Mouse (Mus musculus) lung, embryonic 16.5 days (tissue): ENCODE data around the gene Asic2. TPM values are rescaled to one million over a fixed set of nuclear protein-coding genes. Genes with fewer than 3 reads are reported as not detected.

Experiments
- ATAC-seq: fragments of 200-750 bp; cut with Nextera tagmentation; 2 replicates; pipeline ENCODE4 v1.8.0; 2017; ENCODE audit warnings: low read depth, mild to moderate bottlenecking, moderate library complexity
- H3K27ac ChIP-seq: fragments of 300-500 bp; sonication (generic); 2 replicates; pipeline ENCODE4 v1.5.1; 2014; ENCODE audit warnings: mild to moderate bottlenecking, control low read depth, low read length
- H3K27me3 ChIP-seq: fragments of 300-500 bp; sonication (generic); 2 replicates; pipeline ENCODE4 v1.6.1; 2014; ENCODE audit warnings: low read depth, low read length, mixed read lengths; ENCODE audit not compliant: control insufficient read depth, insufficient read depth
- H3K36me3 ChIP-seq: fragments of 300-500 bp; sonication (generic); 2 replicates; pipeline ENCODE4 v1.6.1; 2014; ENCODE audit warnings: low read length; ENCODE audit not compliant: control insufficient read depth, insufficient read depth
- H3K4me1 ChIP-seq: fragments of 300-500 bp; sonication (generic); replicated peaks from 2 replicates; pipeline ENCODE4 v1.6.1; 2014; ENCODE audit warnings: low read length, mixed read lengths; ENCODE audit not compliant: control insufficient read depth, insufficient read depth
- H3K4me2 ChIP-seq: fragments of 300-500 bp; sonication (generic); 2 replicates; pipeline ENCODE4 v1.6.1; 2014; ENCODE audit warnings: low read depth, low read length, control low read depth
- H3K4me3 ChIP-seq: fragments of 300-500 bp; sonication (generic); 2 replicates; pipeline ENCODE4 v1.5.1; 2014; ENCODE audit warnings: mild to moderate bottlenecking, low read length, control low read depth
- H3K9ac ChIP-seq: fragments of 300-500 bp; sonication (generic); 2 replicates; pipeline ENCODE4 v1.6.1; 2014; ENCODE audit warnings: low read length, control low read depth
- H3K9me3 ChIP-seq: fragments of 300-500 bp; sonication (generic); 2 replicates; pipeline ENCODE4 v1.6.1; 2016; ENCODE audit warnings: low read length; ENCODE audit not compliant: control insufficient read depth
- WGBS: fragments of 180-500 bp; shearing (Covaris S2); extraction: QIAGEN DNeasy Blood & Tissue Kit; methylation state at CpG from one replicate; pipeline ENCODE4 v1.1.7; 2014; 5-methylcytosine and 5-hydroxymethylcytosine counted together
- polyA plus RNA-seq: library from polyadenylated mRNA; unstranded; fragments of >200 nt; fragmentation: Nextera tagmentation; extraction: Ambion mirVana; gene quantifications from 2 replicates; pipeline ENCODE4 v1.2.1, GENCODE M21; 2015

Gene Asic2
- polyA plus RNA-seq, 1 experiment from 2014 or later = 0.31 TPM

DNA sequence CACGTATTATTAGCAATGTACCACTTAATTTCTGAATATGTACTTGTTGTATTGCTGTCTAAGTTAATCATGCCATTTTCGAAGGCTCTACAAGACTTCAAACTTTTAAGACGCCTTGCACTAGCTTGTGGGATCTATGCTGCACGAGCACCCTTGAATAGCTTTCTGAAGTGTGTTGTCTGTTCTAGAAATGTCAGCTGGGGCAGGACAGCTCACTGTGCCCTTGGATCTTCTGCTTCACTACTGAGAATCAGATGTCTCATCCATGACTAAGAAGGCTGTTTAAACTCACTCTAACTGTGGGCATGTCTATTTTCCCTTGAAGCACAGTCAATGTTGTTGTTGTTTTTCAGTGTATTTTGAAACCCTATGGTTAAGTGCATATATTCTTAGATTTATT, 44.6 kb downstream of the Asic2 start:
- ATAC-seq = no peak

GRCm38 (mm10) chr11:81923096-81923495, 45.2 kb downstream of the Asic2 start:
- Histone ChIP-seq H3K4me1 (no peaks in the 10 kb centered on the region), H3K9ac (no peak overlapping the region), H3K9me3 (no peaks in the 10 kb centered on the region), H3K36me3 (no peaks in the 10 kb centered on the region), H3K4me3 (no peak overlapping the region), H3K27ac (no peak overlapping the region), H3K4me2 (no peak overlapping the region), H3K27me3 (no peaks in the 10 kb centered on the region)
- ATAC-seq = no peak
- 90% methylated on average over 2 of the region's 2 CpGs for WGBS

More for the DNA sequence above, 44.6 kb downstream of the Asic2 start:
- Histone ChIP-seq H3K4me3 (no peak overlapping the region), H3K9me3 (no peaks in the 10 kb centered on the region), H3K27me3 (no peaks in the 10 kb centered on the region), H3K4me2 (no peak overlapping the region), H3K4me1 (no peaks in the 10 kb centered on the region), H3K9ac (no peak overlapping the region), H3K36me3 (no peaks in the 10 kb centered on the region), H3K27ac (no peak overlapping the region)
- WGBS = 77% methylated on average over 4 of the region's 4 CpGs

DNA sequence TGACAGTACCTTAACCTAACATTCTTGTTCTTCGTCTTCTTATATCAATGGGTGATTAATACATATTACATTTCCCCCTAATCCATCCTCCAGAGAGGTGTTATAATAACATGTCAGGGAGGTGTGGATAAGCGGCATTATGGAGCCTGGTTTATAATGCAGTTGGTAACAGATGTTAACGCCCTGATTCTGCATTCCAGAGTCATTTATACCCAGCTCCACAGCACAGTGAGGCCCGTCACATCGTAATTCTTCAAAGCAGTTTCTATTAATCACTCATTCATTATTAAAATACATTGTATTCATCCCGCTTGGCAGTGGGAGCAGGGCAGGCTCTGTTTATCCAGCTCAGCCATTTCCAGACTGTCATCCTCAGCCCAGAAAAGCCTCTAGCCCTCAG, 52.8 kb downstream of the Asic2 start:
- 32% methylated on average over 6 of the region's 6 CpGs for WGBS
- Histone ChIP-seq H3K4me3 (no peak overlapping the region), H3K27me3 (no peaks in the 10 kb centered on the region), H3K9me3 (no peaks in the 10 kb centered on the region), H3K27ac (no peak overlapping the region), H3K4me2 (no peak overlapping the region), H3K9ac (no peak overlapping the region), H3K36me3 (no peaks in the 10 kb centered on the region), H3K4me1 (no peaks in the 10 kb centered on the region)
- no peak for ATAC-seq

DNA sequence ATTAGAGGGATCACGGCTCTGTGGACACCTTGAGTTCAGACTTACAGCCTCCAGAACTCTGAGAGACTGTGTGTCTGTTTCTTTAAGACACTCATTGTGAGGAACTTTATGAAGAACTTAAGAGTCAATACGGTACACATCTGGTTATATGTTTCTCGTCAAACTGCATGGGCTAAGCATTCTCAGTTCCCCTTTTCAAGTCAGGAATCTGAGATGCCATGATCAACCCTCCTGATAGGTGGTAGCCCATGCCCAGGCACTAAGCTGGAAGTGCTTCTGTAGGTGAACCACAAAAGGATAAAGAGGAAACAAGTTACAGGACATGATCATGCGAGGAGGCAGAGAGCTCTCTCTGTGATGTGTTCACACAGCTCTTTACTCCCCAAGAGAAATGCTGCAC, 55.2 kb downstream of the Asic2 start:
- Histone ChIP-seq H3K36me3 (no peaks in the 10 kb centered on the region), H3K4me3 (no peak overlapping the region), H3K4me2 (no peak overlapping the region), H3K4me1 (no peaks in the 10 kb centered on the region), H3K27ac (no peak overlapping the region), H3K27me3 (no peaks in the 10 kb centered on the region), H3K9me3 (no peaks in the 10 kb centered on the region), H3K9ac (no peak overlapping the region)
- ATAC-seq = no peak
- 77% methylated on average over 4 of the region's 4 CpGs for WGBS

GRCm38 (mm10) chr11:81909397-81909894, 58.8 kb downstream of the Asic2 start:
- Histone ChIP-seq H3K36me3 (no peaks in the 10 kb centered on the region), H3K27ac (no peak overlapping the region), H3K9me3 (no peaks in the 10 kb centered on the region), H3K4me2 (no peak overlapping the region), H3K9ac (no peak overlapping the region), H3K4me3 (no peak overlapping the region), H3K27me3 (no peaks in the 10 kb centered on the region), H3K4me1 (no peaks in the 10 kb centered on the region)
- 76% methylated on average over 5 of the region's 5 CpGs for WGBS
- no peak for ATAC-seq

DNA sequence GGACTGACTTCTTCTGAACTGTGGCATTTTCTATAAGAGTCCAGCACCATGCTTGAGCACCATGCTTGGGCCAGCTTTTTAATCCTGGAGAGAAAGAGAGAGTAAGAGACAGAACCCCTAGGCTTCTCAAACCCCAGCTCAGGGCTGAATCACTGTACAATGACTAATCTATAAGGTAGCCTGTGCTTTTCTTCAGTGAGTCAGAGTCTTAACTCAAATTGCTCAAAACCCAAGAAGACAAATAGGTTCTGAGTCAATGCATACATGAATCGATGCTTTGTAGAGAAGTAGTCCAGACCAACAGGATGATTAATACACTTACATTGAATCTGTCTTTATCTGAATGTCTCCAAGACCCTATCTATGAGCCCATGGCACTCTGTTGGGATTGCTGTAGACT, 59.5 kb downstream of the Asic2 start:
- no peaks in the 10 kb centered on the region for H3K9me3 ChIP-seq
- no peaks in the 10 kb centered on the region for H3K27me3 ChIP-seq
- no peaks in the 10 kb centered on the region for H3K4me1 ChIP-seq
- no peak overlapping the region for H3K27ac ChIP-seq
- WGBS = 81% methylated on average over 1 of the region's 1 CpGs
- H3K4me3 ChIP-seq = no peak overlapping the region
- H3K9ac ChIP-seq = no peak overlapping the region
- H3K36me3 ChIP-seq = no peaks in the 10 kb centered on the region
- H3K4me2 ChIP-seq = no peak overlapping the region
- ATAC-seq = no peak

DNA sequence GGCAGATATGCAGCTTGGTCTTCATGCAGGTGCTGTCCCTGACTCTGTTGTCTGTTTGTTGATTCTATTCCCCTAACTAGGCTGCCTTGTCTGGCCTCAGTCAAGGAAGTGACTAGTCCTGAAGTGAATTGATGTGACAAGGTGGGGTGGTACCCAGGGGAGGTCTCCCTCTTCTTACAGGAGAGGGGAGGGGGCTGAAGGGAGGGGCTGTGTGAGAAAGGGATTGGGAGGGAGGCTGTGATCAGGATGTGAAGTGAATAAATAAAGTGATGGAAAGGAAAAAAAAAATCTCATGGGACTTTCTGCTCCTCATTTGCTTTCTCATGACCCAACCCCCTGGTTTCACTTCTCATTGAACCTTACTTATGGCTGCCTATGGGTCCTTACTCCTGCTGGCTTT, 65.9 kb downstream of the Asic2 start:
- Histone ChIP-seq H3K4me3 (no peak overlapping the region), H3K9ac (no peak overlapping the region), H3K4me1 (no peaks in the 10 kb centered on the region), H3K9me3 (no peaks in the 10 kb centered on the region), H3K36me3 (no peaks in the 10 kb centered on the region), H3K27ac (no peak overlapping the region), H3K27me3 (no peaks in the 10 kb centered on the region), H3K4me2 (no peak overlapping the region)
- no peak for ATAC-seq

GRCm38 (mm10) chr11:81897547-81898354, 70.5 kb downstream of the Asic2 start:
- Histone ChIP-seq H3K27me3 (no peaks in the 10 kb centered on the region), H3K4me3 (no peak overlapping the region), H3K4me2 (no peak overlapping the region), H3K27ac (no peak overlapping the region), H3K36me3 (no peaks in the 10 kb centered on the region), H3K4me1 (no peaks in the 10 kb centered on the region), H3K9ac (no peak overlapping the region), H3K9me3 (no peaks in the 10 kb centered on the region)
- WGBS = 2% methylated on average over 8 of the region's 8 CpGs
- no peak for ATAC-seq

DNA sequence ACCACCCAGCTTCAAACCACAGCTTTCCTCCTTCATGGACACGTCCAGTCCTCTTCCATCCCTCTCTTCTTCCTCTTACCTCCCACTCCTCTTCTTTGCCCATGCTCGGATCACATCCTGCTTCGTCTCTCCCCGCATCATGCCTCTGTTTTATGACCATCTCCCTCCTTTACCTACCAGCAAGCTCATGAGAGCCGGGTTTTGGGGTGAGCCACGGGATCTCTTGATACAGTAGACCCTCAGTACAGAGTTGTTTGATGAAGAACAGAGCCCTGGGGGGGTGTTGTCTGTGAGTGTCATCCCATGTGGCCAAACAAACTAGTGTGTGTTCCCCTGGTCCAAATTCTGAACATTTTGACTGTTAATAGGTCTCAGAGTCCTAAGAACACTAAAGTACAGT, 71.7 kb downstream of the Asic2 start:
- no peaks in the 10 kb centered on the region for H3K4me1 ChIP-seq
- H3K27me3 ChIP-seq = no peaks in the 10 kb centered on the region
- no peak overlapping the region for H3K4me2 ChIP-seq
- H3K9me3 ChIP-seq = no peaks in the 10 kb centered on the region
- no peak overlapping the region for H3K4me3 ChIP-seq
- no peak for ATAC-seq
- H3K9ac ChIP-seq = no peak overlapping the region
- H3K27ac ChIP-seq = no peak overlapping the region
- no peaks in the 10 kb centered on the region for H3K36me3 ChIP-seq
- WGBS = 75% methylated on average over 6 of the region's 6 CpGs
